Mouse (Mus musculus): ENCODE measurements around the gene Heca.
"Not testable (repeated sequence)": the region's sequence is repeated elsewhere in the genome, so short reads cannot be mapped to it uniquely, and the experiment has no call there.

The Heca gene

GRCm38 (mm10) chr10:17947960-17948730 lies at the start of gene Heca:
Gene Heca (minus strand): TSS chr10:17948067.
- DNase-seq, result peak; percentile 83 to 87

DNA sequence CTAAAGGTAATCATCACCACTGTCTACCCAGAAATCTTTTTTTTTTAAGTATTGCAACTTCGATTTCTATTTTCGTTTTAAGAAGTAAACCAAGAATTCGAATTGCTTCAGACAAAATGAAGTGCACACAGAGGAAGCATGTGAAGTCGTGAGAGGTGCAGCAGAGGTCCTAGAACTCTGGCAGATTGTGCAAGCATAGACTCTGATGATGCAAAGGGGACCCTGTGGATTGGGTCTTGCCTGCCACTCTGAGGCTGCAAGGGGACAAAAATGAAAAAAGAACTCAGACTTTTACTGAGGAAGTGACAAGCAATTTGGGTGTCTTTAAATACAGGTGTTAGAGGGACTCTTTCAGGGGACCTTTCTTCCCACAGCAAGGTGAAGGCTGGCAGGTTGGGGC lies 42.7 kb upstream of the Heca start:
- DNase-seq, result no peak

DNA sequence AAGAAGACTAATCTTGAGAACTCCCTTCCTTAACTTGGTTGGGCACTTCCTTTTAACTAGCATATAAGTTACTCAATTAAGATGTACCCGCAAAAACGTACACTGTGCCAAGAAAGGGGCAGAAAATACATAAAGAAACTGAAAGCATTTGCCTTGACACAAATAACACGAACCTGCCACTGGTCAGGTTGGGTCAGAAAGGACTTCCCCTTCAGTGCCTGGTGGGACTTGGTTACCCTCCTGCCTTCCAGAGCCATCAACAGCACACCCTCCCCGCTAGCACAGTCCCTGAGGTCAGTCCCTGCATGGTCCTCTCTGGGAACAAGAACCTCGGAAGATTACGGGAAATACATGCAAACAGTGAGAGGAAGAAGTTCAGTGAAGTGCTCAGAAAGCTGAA lies 41.3 kb upstream of the Heca start:
- DNase-seq, result no peak

- DNase-seq, result peak in 1 of 2 experiments; percentile 7
Measured at GRCm38 (mm10) chr10:17987823-17988423, 40.1 kb upstream of the Heca start.

DNA sequence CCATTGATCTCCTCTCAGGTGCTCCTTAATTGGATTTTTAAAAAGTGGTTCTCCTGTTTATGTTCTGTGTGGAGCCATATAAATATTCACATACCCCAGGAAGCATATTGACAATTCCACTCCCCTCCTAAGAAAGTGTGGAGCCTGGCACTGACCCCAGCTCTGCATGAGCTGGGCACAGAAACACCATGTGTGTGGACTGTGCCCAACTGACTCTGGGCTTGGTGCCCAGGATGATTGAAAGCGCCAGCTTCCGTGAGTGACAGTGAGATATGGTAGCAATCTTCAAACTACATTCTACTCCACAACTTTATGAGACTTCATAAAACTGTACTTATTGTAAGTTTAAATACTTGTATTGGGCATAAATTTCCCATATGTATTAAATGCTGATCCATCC lies 35.4 kb upstream of the Heca start:
- DNase-seq, result no peak

DNA sequence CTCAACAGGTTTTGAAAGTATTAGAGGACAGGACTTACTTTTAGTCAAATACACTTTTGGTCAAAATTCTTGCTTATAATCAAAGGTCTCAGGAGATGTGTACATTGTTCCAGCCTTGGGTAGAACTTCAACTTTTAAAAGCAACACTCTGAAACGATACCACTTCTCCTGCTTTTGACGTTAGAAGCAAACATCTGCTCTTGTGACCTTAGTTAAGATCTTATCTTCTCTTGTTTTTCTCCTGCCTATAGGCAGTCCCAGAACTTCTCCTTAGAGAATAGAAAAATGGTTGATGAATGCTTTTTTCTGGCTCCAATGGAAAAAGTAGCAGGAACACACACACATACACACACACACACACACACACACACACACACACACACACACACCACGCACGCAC lies 18.2 kb upstream of the Heca start:
- no peak for DNase-seq

- no peak for DNase-seq
Measured at GRCm38 (mm10) chr10:17950761-17951160, 2.9 kb upstream of the Heca start.

DNA sequence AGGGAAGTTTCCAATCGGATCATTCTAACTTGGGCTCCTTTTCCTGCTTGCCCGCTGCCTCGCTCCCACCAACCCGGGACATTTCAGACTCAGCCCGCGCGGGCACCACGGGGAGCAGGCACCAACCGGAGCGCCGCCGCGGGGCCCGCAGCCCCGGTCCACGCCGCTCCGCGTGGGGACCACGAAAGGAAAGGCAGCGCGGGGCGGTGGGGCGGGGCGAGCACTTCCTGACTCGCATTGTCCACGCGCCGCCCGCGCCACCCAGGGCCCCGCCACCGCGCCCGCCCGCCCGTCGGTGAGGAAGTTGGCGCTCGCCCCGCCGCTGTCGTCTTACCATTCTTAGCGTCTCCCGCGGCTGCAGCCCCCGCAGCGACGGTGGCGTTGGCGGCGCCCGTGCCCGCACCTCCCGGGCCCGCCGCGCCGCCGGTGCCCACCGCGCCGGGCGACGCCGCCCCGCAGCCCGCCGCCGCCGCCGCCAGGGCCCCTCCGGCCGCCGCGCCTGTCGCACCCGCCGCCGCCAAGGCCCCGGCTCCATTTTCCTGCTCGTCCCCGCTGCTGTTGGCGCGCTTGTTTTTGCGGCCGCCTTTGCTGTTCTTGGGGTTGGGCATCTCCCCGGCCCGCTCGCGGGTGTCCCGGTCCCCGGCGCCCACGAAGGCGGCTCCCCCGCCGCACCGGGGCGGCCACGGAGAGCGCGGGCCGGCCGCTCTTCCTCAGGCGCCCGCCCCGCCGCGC lies 526 bp downstream of the Heca start:
- peak; percentile 78 to 83 for DNase-seq

- DNase-seq, result not testable (repeated sequence)
Measured at GRCm38 (mm10) chr10:17946799-17947174, 1.1 kb downstream of the Heca start.

DNA sequence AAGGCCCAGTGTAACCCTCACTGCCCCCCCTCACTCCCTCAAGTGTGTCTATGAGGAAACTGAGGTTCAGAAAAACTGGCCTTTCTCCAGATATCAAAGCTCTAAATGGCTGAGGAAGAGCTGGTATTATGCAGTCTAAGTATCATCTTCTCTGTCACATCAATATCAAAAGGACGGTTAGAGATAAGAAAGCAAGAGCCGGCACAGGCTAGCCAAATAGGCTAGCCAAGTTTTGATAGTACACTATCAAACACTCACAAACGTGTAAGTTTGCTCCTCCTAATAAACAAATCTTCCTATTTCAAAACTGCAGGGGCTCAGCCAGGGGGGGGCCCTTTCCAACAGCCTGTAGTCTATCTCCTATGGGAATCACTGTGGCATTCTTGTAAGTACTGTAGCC lies 1.8 kb downstream of the Heca start:
- DNase-seq, result no peak

DNA sequence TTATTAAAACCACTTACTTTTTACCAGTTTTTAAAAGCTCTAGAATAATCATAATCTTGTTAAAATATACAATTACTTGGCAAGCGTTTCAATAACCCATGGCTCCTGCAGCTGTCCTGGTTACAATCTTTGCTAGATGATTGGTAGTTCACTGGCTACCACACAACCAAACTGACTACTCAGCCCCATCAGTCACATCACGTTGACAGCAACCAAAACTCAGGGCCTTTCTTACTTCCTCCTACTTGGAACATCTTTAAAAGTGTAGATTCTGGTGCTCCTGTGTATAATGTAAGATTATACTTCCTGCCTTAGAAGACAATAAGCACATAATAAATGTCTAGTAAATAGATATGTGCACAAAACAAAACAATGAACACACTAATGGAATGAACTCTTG lies 14.2 kb downstream of the Heca start:
- DNase-seq, result no peak

DNA sequence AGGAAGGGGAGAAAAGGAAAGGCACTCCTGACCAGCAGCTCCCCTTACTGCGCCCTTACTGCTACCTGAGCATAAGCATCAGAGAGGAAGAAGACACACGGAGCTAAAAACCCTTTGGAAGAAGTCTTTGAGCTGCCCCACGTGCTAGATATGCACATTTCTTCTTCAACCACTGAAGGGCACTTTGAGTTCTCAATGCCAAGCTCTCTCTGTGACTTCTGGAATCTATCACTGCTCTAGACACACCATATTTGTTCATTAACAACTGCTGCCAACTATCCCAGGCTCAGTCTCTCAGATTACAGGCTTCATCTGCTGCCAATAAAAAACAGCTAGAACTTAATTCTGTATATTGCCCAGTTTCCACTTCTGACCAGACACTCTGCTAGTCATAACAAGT lies 15.7 kb downstream of the Heca start:
- no peak for DNase-seq

DNA sequence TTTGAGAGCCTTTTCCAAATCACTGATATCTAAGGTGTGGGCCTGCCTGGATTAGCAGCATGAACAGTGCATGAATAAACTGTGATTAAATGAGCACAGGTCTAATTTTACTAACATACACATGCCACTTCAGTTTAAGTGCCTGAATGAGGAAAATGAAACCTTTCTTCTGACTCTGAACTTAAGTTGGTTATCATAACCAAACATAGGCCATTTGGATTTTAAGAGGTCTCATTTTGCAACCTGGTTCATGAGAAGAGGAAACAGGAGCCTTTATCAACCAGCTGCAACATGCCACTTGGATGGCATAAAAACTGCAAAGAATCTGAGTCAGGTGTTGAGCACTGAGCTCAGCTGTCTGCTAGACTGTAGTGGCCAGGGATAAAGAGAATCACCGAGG lies 16.7 kb downstream of the Heca start:
- no peak for DNase-seq

GRCm38 (mm10) chr10:17930445-17931083 lies 17.3 kb downstream of the Heca start:
- no peak for DNase-seq

DNA sequence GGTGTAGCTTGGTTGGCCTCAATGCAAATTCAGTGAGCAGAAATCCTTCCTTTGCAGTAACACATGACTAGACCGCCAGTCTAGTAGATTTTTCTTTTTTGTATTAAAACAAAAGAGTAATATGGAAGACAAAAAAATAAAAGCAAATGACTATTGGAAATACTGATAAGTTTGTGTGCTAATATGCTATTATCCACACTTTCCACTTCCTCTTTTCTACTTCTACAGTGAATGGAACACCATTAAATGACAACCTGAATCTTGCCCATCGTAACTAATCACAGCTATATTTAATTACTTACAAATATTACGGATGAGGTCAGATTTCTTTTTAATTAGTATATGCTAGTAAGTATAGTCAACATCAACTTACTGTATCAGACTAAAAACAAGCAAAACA lies 22.7 kb downstream of the Heca start:
- no peak for DNase-seq

- no peak for DNase-seq
Measured at GRCm38 (mm10) chr10:17924166-17924565, 23.7 kb downstream of the Heca start.

DNA sequence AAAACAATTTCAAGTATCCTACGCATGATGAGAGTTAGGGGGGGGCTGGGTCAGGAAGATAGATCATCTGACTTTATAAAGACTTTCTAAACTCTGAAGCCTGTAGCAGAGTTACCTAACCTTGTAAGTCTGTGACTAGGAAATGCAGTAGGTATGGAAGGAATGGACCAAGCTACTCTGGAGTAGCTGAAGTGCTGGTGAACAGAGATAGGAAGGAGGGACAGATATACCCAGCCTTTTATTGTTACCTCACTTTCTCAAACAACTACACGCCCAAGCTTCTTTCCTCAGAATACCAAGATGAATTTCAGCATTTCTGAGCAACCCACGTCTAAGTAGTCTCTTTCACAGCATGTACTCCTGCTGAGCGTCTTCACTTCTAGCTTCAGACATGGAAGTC lies 26.5 kb downstream of the Heca start:
- no peak for DNase-seq

DNA sequence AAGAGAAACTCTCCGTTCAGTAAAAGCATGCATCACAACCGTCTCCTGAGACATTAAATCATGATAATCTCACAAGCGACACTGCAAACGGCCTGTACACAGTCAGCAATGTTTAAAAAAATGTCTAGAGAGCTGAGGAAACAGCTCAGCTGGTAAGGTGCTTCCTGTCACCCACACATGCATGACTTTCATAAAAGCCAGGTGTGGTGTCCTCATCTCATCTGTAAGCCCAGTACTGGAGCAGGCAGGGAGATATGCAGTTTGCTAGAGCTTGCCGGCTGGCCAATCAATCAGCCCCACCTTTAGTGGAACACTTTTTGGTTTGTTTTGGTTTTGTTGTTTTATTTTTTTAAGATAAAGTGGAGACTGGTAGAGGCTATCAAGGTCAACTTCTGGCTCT lies 27.9 kb downstream of the Heca start:
- DNase-seq, result peak; percentile 28 to 30

GRCm38 (mm10) chr10:17919032-17919431 lies 28.8 kb downstream of the Heca start:
- no peak for DNase-seq

DNA sequence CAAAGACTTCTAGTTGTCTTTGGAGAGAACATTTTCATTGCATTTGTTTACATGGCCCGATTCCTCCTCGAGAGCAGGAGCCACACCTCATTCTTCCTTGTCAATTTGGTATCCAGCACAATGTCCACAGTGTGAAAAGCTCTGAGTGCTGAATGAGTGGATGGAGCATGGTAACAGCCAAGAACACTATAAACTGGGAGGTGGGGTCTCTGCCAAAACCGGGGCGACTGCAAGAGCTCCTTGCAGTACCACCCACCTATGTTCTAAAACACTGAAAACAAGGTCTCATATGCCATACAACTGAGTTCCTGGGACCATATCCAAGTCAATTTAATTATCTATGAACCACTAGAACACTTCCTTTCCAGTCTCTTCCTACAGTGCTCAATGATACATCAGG lies 39.1 kb downstream of the Heca start:
- DNase-seq, result no peak

DNA sequence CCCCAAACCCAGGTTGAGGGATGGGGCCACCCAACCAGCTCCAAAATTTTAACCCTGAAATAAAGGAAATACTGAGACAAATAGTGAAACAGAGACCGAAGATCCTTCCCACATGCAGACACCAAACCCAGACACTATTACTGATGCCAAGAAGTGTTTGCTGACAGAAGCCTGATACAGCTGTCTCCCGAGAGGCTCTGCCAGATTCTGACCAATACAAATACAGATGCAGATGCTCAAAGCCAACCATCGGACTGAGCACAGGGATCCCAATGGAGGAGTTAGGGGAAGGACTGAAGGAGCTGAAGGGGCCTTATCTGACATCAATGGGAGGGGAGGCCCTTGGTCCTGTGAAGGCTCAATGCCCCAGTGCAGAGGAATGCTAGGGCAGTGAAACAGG lies 41.5 kb downstream of the Heca start:
- not testable (repeated sequence) for DNase-seq

DNA sequence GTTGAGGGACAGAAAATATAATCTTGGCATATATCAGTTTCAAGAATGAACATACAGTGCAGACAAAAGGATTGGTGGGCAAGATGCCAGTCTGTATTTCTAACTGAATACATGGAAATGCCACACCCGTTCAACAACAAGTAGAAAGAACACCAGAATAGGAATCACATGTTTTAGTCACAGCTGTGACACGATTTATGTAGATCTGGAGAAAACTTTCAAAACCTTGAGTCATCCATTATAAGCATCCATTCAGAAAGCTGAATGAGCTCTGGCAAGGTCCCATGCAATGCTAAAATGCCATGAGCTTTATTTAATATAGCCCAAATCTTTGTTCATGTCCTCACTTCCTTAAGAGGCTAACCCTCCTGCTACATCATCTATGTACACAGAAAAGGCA lies 44.4 kb downstream of the Heca start:
- no peak for DNase-seq

- no peak for DNase-seq
Measured at GRCm38 (mm10) chr10:17880724-17881123, 67.1 kb downstream of the Heca start.

GRCm38 (mm10) chr10:17880038-17880437 lies 67.8 kb downstream of the Heca start:
- DNase-seq, result no peak

All from thymus, postnatal 36 days (tissue).